Mouse (Mus musculus) MEL (cell line): ENCODE data around the gene Ppp4r3a. TPM values are rescaled to one million over a fixed set of nuclear protein-coding genes. Genes with fewer than 3 reads are reported as not detected.

Experiments used
- DNase-seq: peaks from one replicate; pipeline ENCODE4 v3.0.0; 2011; ENCODE audit warnings: low read depth, low spot score
- H3K27ac ChIP-seq: 2 replicates; pipeline ENCODE4 v1.5.1; 2012; ENCODE audit warnings: low read depth, mild to moderate bottlenecking, control low read depth, low read length, moderate library complexity; ENCODE audit not compliant: control insufficient read depth
- H3K27me3 ChIP-seq, 2 experiments: fragments of 150-350 bp in 1 of 2; sonication (generic) in 1 of 2; 2 replicates each; pipeline ENCODE4 v1.6.1; 2012; ENCODE audit warnings: low read length in 2 of 2, mild to moderate bottlenecking in 2 of 2, improper control_type of control experiment in 1 of 2, moderate library complexity in 1 of 2; ENCODE audit not compliant: insufficient read depth in 2 of 2, control insufficient read depth in 1 of 2
- H3K36me3 ChIP-seq, 2 experiments: 2 replicates each; pipeline ENCODE4 v1.6.1; 2012 to 2014; ENCODE audit warnings: low read length in 2 of 2, improper control_type of control experiment in 1 of 2, inconsistent platforms in 1 of 2, mild to moderate bottlenecking in 1 of 2; ENCODE audit not compliant: insufficient read depth in 2 of 2, control insufficient read depth in 1 of 2
- H3K4me1 ChIP-seq, 2 experiments: fragments of 150-350 bp in 1 of 2; sonication (generic) in 1 of 2; 2 replicates each; pipeline ENCODE4 v1.6.1; 2012; ENCODE audit warnings: low read length in 2 of 2, improper control_type of control experiment in 1 of 2, mild to moderate bottlenecking in 1 of 2; ENCODE audit not compliant: insufficient read depth in 2 of 2, control insufficient read depth in 1 of 2
- H3K4me3 ChIP-seq, 2 experiments: fragments of 150-350 bp in 1 of 2; sonication (generic) in 1 of 2; 2 replicates each; pipeline ENCODE4 v1.5.1; 2012; ENCODE audit warnings: low read depth in 2 of 2, low read length in 2 of 2, mild to moderate bottlenecking in 2 of 2, moderate library complexity in 2 of 2, control low read depth in 1 of 2, improper control_type of control experiment in 1 of 2; ENCODE audit not compliant: control insufficient read depth in 1 of 2, insufficient read depth in 1 of 2
- H3K79me2 ChIP-seq: 2 replicates; pipeline ENCODE4 v1.6.1; 2012; ENCODE audit warnings: mild to moderate bottlenecking, low read length, moderate library complexity; ENCODE audit not compliant: control insufficient read depth, poor library complexity, insufficient read depth
- H3K9ac ChIP-seq: 2 replicates; pipeline ENCODE4 v1.6.1; 2012; ENCODE audit warnings: low read depth, mild to moderate bottlenecking, control low read depth, low read length, moderate library complexity; ENCODE audit not compliant: control insufficient read depth, poor library complexity, severe bottlenecking
- H3K9me3 ChIP-seq: fragments of 150-350 bp; sonication (generic); replicated peaks from 2 replicates; pipeline ENCODE4 v1.6.1; 2012; ENCODE audit warnings: mild to moderate bottlenecking, low read length, improper control_type of control experiment, moderate library complexity; ENCODE audit not compliant: insufficient read depth
- BHLHE40 ChIP-seq: IDR thresholded peaks from 2 replicates; pipeline ENCODE4 v1.6.1; 2012; ENCODE audit warnings: low read depth, mild to moderate bottlenecking, inconsistent platforms, low read length, improper control_type of control experiment, borderline replicate concordance
- CHD1 ChIP-seq: IDR thresholded peaks from 2 replicates; pipeline ENCODE4 v1.6.1; 2012; ENCODE audit warnings: low read depth, mild to moderate bottlenecking, inconsistent platforms, low read length, improper control_type of control experiment
- CTCF ChIP-seq, 3 experiments: IDR thresholded peaks in 2 of 3; conservative IDR thresholded peaks in 1 of 3; 2 replicates each; pipeline ENCODE4 v1.5.1; 2011 to 2012; ENCODE audit warnings: low read length in 3 of 3, low read depth in 2 of 3, mild to moderate bottlenecking in 2 of 3, improper control_type of control experiment in 1 of 3, inconsistent platforms in 1 of 3, mixed read lengths in 1 of 3, moderate library complexity in 1 of 3; ENCODE audit not compliant: control insufficient read depth in 1 of 3, insufficient read depth in 1 of 3, poor library complexity in 1 of 3, severe bottlenecking in 1 of 3
- E2F4 ChIP-seq: IDR thresholded peaks from 2 replicates; pipeline ENCODE4 v1.6.1; 2011; ENCODE audit warnings: low read depth, low read length, improper control_type of control experiment, borderline replicate concordance
- ELF1 ChIP-seq: IDR thresholded peaks from 2 replicates; pipeline ENCODE4 v1.6.1; 2014; ENCODE audit warnings: low read depth, mild to moderate bottlenecking, inconsistent platforms, low read length, improper control_type of control experiment, moderate library complexity
- EP300 ChIP-seq, 2 experiments: IDR thresholded peaks; 2 replicates each; pipeline ENCODE4 v1.6.1; 2011; ENCODE audit warnings: improper control_type of control experiment in 2 of 2, low read length in 2 of 2, low read depth in 1 of 2, mild to moderate bottlenecking in 1 of 2
- ETS1 ChIP-seq: IDR thresholded peaks from 2 replicates; pipeline ENCODE4 v1.6.1; 2012; ENCODE audit warnings: low read depth, mild to moderate bottlenecking, inconsistent platforms, low read length, improper control_type of control experiment, moderate library complexity
- GABPA ChIP-seq: IDR thresholded peaks from 2 replicates; pipeline ENCODE4 v1.6.1; 2012; ENCODE audit warnings: low read depth, mild to moderate bottlenecking, inconsistent platforms, low read length, improper control_type of control experiment, moderate library complexity
- GATA1 ChIP-seq: IDR thresholded peaks from 2 replicates; pipeline ENCODE4 v1.6.1; 2011; ENCODE audit warnings: low read depth, low read length, improper control_type of control experiment
- HCFC1 ChIP-seq: IDR thresholded peaks from 2 replicates; pipeline ENCODE4 v1.6.1; 2012; ENCODE audit warnings: low read depth, mild to moderate bottlenecking, inconsistent platforms, low read length, improper control_type of control experiment, moderate library complexity
- JUND ChIP-seq: IDR thresholded peaks from 2 replicates; pipeline ENCODE4 v1.6.1; 2011; ENCODE audit warnings: low read depth, mild to moderate bottlenecking, improper control_type of control experiment, low read length
- KAT2A ChIP-seq: conservative IDR thresholded peaks from 2 replicates; pipeline ENCODE4 v1.6.1; 2012; ENCODE audit warnings: low read depth, low read length, improper control_type of control experiment, inconsistent platforms
- MAFK ChIP-seq: IDR thresholded peaks from 2 replicates; pipeline ENCODE4 v1.6.1; 2011; ENCODE audit warnings: low read depth, mild to moderate bottlenecking, low read length, improper control_type of control experiment, borderline replicate concordance
- MAX ChIP-seq: IDR thresholded peaks from 2 replicates; pipeline ENCODE4 v1.6.1; 2011; ENCODE audit warnings: low read length, improper control_type of control experiment
- MAZ ChIP-seq: IDR thresholded peaks from 2 replicates; pipeline ENCODE4 v1.6.1; 2012; ENCODE audit warnings: low read depth, mild to moderate bottlenecking, inconsistent platforms, low read length, improper control_type of control experiment
- MEF2A ChIP-seq: IDR thresholded peaks from 2 replicates; pipeline ENCODE4 v1.6.1; 2014; ENCODE audit warnings: low read depth, mild to moderate bottlenecking, inconsistent platforms, low read length, improper control_type of control experiment; ENCODE audit not compliant: poor library complexity, insufficient replicate concordance, severe bottlenecking; ENCODE audit errors: extremely low read depth
- MXI1 ChIP-seq: IDR thresholded peaks from 2 replicates; pipeline ENCODE4 v1.6.1; 2011; ENCODE audit warnings: mild to moderate bottlenecking, low read depth, low read length, improper control_type of control experiment
- MYB ChIP-seq: IDR thresholded peaks from 2 replicates; pipeline ENCODE4 v1.6.1; 2011; ENCODE audit warnings: mild to moderate bottlenecking, low read depth, low read length, improper control_type of control experiment
- MYC ChIP-seq: IDR thresholded peaks from 2 replicates; pipeline ENCODE4 v1.6.1; 2011; ENCODE audit warnings: low read depth, mild to moderate bottlenecking, low read length, improper control_type of control experiment, moderate library complexity
- NELFE ChIP-seq: IDR thresholded peaks from 2 replicates; pipeline ENCODE4 v1.6.1; 2011; ENCODE audit warnings: low read depth, low read length, improper control_type of control experiment
- NRF1 ChIP-seq: IDR thresholded peaks from 2 replicates; pipeline ENCODE4 v1.6.1; 2014; ENCODE audit warnings: low read depth, mild to moderate bottlenecking, inconsistent platforms, low read length, improper control_type of control experiment, moderate library complexity; ENCODE audit not compliant: poor library complexity, insufficient read depth, severe bottlenecking
- POLR2A ChIP-seq, 2 experiments: IDR thresholded peaks; 2 replicates each; pipeline ENCODE4 v1.6.1; 2011 to 2012; ENCODE audit warnings: low read length in 2 of 2, mild to moderate bottlenecking in 2 of 2, control low read depth in 1 of 2, improper control_type of control experiment in 1 of 2, low read depth in 1 of 2, moderate library complexity in 1 of 2; ENCODE audit not compliant: control insufficient read depth in 1 of 2, insufficient read depth in 1 of 2, poor library complexity in 1 of 2
- POLR2AphosphoS2 ChIP-seq: IDR thresholded peaks from 2 replicates; pipeline ENCODE4 v1.6.1; 2011; ENCODE audit warnings: low read length, improper control_type of control experiment
- POLR2AphosphoS5 ChIP-seq: IDR thresholded peaks from 2 replicates; pipeline ENCODE4 v1.6.1; 2012; ENCODE audit warnings: low read depth, borderline replicate concordance, mild to moderate bottlenecking, inconsistent platforms, low read length, moderate library complexity, mixed read lengths
- RAD21 ChIP-seq: IDR thresholded peaks from 2 replicates; pipeline ENCODE4 v1.6.1; 2011; ENCODE audit warnings: mild to moderate bottlenecking, low read depth, low read length, improper control_type of control experiment
- RCOR1 ChIP-seq: IDR thresholded peaks from 2 replicates; pipeline ENCODE4 v1.6.1; 2012; ENCODE audit warnings: low read depth, mild to moderate bottlenecking, inconsistent platforms, low read length, improper control_type of control experiment
- SIN3A ChIP-seq: IDR thresholded peaks from 2 replicates; pipeline ENCODE4 v1.6.1; 2012; ENCODE audit warnings: low read length, improper control_type of control experiment, inconsistent platforms
- SMC3 ChIP-seq: IDR thresholded peaks from 2 replicates; pipeline ENCODE4 v1.6.1; 2011; ENCODE audit warnings: low read depth, low read length, improper control_type of control experiment
- TAL1 ChIP-seq: IDR thresholded peaks from 2 replicates; pipeline ENCODE4 v1.6.1; 2012; ENCODE audit warnings: mild to moderate bottlenecking, inconsistent platforms, low read length, moderate library complexity, mixed read lengths
- TBP ChIP-seq: IDR thresholded peaks from 2 replicates; pipeline ENCODE4 v1.8.0; 2011; ENCODE audit warnings: low read depth, low read length, improper control_type of control experiment
- TCF12 ChIP-seq: IDR thresholded peaks from 2 replicates; pipeline ENCODE4 v1.6.1; 2014; ENCODE audit warnings: low read depth, mild to moderate bottlenecking, inconsistent platforms, low read length, improper control_type of control experiment, moderate library complexity
- USF1 ChIP-seq: IDR thresholded peaks from 2 replicates; pipeline ENCODE4 v1.6.1; 2014; ENCODE audit warnings: low read depth, mild to moderate bottlenecking, inconsistent platforms, low read length, improper control_type of control experiment, moderate library complexity
- ZC3H11A ChIP-seq: IDR thresholded peaks from 2 replicates; pipeline ENCODE4 v1.6.1; 2012; ENCODE audit warnings: low read depth, mild to moderate bottlenecking, inconsistent platforms, low read length, improper control_type of control experiment
- ZKSCAN1 ChIP-seq: IDR thresholded peaks from 2 replicates; pipeline ENCODE4 v1.6.1; 2012; ENCODE audit warnings: low read depth, mild to moderate bottlenecking, inconsistent platforms, low read length, improper control_type of control experiment, moderate library complexity
- ZMIZ1 ChIP-seq: IDR thresholded peaks from 2 replicates; pipeline ENCODE4 v1.6.1; 2012; ENCODE audit warnings: low read depth, mild to moderate bottlenecking, inconsistent platforms, low read length, improper control_type of control experiment, moderate library complexity
- ZNF384 ChIP-seq: IDR thresholded peaks from 2 replicates; pipeline ENCODE4 v1.6.1; 2012; ENCODE audit warnings: low read depth, mild to moderate bottlenecking, inconsistent platforms, low read length, improper control_type of control experiment
- polyA plus RNA-seq, 2 experiments: library from polyadenylated mRNA; stranded (reverse) in 1 of 2; unstranded in 1 of 2; fragments of >175 nt in 1 of 2; fragments of >200 nt in 1 of 2; gene quantifications; 2 replicates each; pipeline versions ENCODE4 v1.2.1 to v1.2.4; 2012; ENCODE audit warnings: low replicate concordance in 2 of 2, low read depth in 1 of 2; ENCODE audit not compliant: insufficient read length in 2 of 2, insufficient read depth in 1 of 2, missing spikeins in 1 of 2
- total RNA-seq: library from RNA; depleted of rRNA; stranded (reverse); fragments of 300-350 nt; gene quantifications from 2 replicates; pipeline ENCODE4 v1.2.3, GENCODE M21; 2012; rRNA removed

Gene Ppp4r3a
- 60.1 and 61.2 TPM in 2 replicates for total RNA-seq
- 100 to 1,000 TPM in 1 of 2 experiments, 10 to 100 TPM in 1; 48.5 to 701 TPM for polyA plus RNA-seq

DNA sequence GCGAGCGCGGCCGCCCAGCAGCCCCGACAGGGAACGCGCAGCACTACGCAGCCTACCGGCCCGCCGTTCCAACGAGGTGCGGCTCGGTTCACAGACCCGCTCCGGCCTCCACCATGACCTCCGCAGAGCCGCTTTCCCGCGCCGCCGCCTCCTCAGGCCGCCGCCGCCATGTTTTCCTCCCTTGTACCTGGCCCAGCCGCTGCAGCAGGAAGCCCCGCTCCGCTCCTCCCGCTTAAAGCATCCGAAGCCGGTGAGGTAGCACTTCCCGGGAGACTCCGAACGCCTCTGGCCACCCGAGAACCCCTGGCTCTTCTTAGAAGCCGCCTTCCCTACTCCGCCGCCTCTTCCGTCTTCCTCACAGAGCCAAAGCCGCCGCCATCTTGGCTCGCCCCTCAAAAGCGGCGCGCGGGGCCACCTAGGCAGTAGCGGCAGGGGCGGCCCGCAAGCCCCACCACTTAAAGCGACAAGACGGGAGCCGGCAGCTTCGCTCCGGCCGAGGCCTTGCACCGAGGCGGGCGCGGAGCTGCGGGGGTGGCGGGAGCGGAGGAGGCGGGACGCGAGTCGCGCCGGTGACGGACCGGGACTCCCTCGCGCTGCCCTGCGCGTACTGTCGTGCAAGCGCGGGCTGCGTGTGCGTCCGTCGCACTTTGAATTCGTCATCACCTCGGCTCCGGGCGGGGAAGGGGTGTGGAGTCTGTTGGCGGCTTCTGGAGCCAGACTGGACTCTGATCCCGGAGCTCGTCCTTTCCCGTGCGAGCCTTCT, at the start of gene Ppp4r3a:
TSS of gene Ppp4r3a (minus strand) at position 627 of the 763 bp plus-strand sequence.
- H3K79me2 ChIP-seq, result peaks cover 50% of the 10 kb centered on the region
- peak within 1 kb of the TSS; percentile 100 for H3K9ac ChIP-seq
- H3K9me3 ChIP-seq, result no peaks in the 10 kb centered on the region
- H3K4me3 ChIP-seq, result peak within 1 kb of the TSS; percentile 87 to 94
- H3K36me3 ChIP-seq, result peaks cover 12 to 29% of the 10 kb centered on the region in 2 experiments
- peak; percentile 96 for DNase-seq
- peaks cover 14 to 16% of the 10 kb centered on the region in 2 experiments for H3K4me1 ChIP-seq
- peak within 1 kb of the TSS; percentile 95 for H3K27ac ChIP-seq
- no peaks in the 10 kb centered on the region for H3K27me3 ChIP-seq
- peak; percentile 73 to 89 for TF ChIP-seq POLR2A (IDR thresholded peaks at IDR 0.05; ENCODE audit: control insufficient read depth in 1 of 2, insufficient read depth in 1 of 2, low read depth in 1 of 2, low read length in 2 of 2, poor library complexity in 1 of 2)
- no peak for TF ChIP-seq ZKSCAN1
- TF ChIP-seq TBP, result peak; percentile 43; the same call in 1 of the 2 replicates
- TF ChIP-seq RCOR1, result no peak
- no peak for TF ChIP-seq CTCF (IDR thresholded peaks at IDR 0.05 in 2 of 3, conservative IDR thresholded peaks at IDR 0.05 in 1 of 3; ENCODE audit: control insufficient read depth in 1 of 3, insufficient read depth in 1 of 3, low read depth in 2 of 3, low read length in 3 of 3, poor library complexity in 1 of 3, severe bottlenecking in 1 of 3)
- TF ChIP-seq MAFK, result no peak
- TF ChIP-seq ELF1, result no peak; the same call in 1 of the 2 replicates
- no peak for TF ChIP-seq MEF2A
- TF ChIP-seq MYB, result no peak
- TF ChIP-seq GATA1, result no peak
- TF ChIP-seq POLR2AphosphoS5, result peak; percentile 70; the same call in 1 of the 2 replicates
- no peak for TF ChIP-seq BHLHE40
- peak; percentile 60; the same call in 1 of the 2 replicates for TF ChIP-seq KAT2A
- peak; percentile 16; the same call in 1 of the 2 replicates for TF ChIP-seq MYC
- TF ChIP-seq MAX, result peak; percentile 66
- no peak for TF ChIP-seq RAD21
- TF ChIP-seq NRF1, result peak; percentile 62; the same call in 1 of the 2 replicates
- no peak for TF ChIP-seq SMC3
- no peak for TF ChIP-seq ZMIZ1
- TF ChIP-seq CHD1, result no peak
- TF ChIP-seq NELFE, result peak; percentile 79
- no peak for TF ChIP-seq GABPA
- peak; percentile 65 for TF ChIP-seq TCF12
- peak; percentile 83; the same call in 1 of the 2 replicates for TF ChIP-seq MAZ
- no peak for TF ChIP-seq TAL1
- TF ChIP-seq MXI1, result peak; percentile 73
- peak; percentile 83 for TF ChIP-seq SIN3A
- no peak; the same call in 1 of the 2 replicates for TF ChIP-seq E2F4
- TF ChIP-seq EP300 (IDR thresholded peaks at IDR 0.05; ENCODE audit: low read depth in 1 of 2, low read length in 2 of 2), result no peak; a peak in 1 of 4 replicates
- peak; percentile 90 for TF ChIP-seq HCFC1
- TF ChIP-seq USF1, result no peak
- no peak for TF ChIP-seq ETS1
- TF ChIP-seq POLR2AphosphoS2, result no peak; the same call in 1 of the 2 replicates
- TF ChIP-seq ZNF384, result no peak
- no peak for TF ChIP-seq JUND
- TF ChIP-seq ZC3H11A, result no peak
